Mouse (Mus musculus) heart, postnatal 14 days (tissue): Measurements from ENCODE around the gene Krtap3-3. TPM values are rescaled to one million over a fixed set of nuclear protein-coding genes. Genes with fewer than 3 reads are reported as not detected.
"Not testable (repeated sequence)": the region's sequence is repeated elsewhere in the genome, so short reads cannot be mapped to it uniquely, and the experiment has no call there.

Experiments used
- DNase-seq, 2 experiments: peaks; one replicate each; pipeline ENCODE4 v3.0.0; 2021 to 2022
- intact Hi-C: fragments of 180-260 bp; cut with DNase I; formaldehyde crosslinking; loops from one replicate; pipeline ENCODE4 v1.15.1; 2025
- long read RNA-seq, 2 experiments: library from polyadenylated mRNA; stranded (forward); transcript quantifications; one replicate each; pipeline ENCODE4 v2.0.0; 2021
- total RNA-seq, 2 experiments: library from RNA; stranded (reverse); gene quantifications; 2 replicates each; pipeline ENCODE4 v1.2.3; 2021

Krtap3-3 gene
- not detected for total RNA-seq
- long read RNA-seq, experiment 1, result 0 reads
- long read RNA-seq, experiment 2, result 0 reads

DNA sequence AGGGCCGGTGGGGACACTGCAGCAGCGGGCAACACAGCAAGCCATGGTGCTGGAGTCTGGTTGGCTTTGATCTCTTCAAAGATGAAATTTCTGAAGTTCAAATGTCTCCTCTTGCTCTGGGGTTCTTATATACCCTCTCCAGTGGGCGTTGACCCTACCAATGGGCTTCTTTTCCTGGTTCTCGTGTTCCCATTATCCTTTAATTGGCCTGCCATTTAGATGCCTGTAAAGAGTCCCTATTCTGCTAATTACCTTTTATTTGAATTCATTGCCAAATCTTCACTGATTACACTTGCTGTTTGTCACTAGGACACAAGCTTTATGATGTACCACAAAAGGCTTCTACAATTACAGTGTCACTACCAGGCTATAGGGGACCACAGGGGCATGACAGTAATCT is at the start of gene Krtap3-3:
Gene Krtap3-3 (minus strand): TSS at position 101 of the 400 bp plus-strand sequence.
- DNase-seq, result no peak
- intact Hi-C loops, result no loop called here

DNA sequence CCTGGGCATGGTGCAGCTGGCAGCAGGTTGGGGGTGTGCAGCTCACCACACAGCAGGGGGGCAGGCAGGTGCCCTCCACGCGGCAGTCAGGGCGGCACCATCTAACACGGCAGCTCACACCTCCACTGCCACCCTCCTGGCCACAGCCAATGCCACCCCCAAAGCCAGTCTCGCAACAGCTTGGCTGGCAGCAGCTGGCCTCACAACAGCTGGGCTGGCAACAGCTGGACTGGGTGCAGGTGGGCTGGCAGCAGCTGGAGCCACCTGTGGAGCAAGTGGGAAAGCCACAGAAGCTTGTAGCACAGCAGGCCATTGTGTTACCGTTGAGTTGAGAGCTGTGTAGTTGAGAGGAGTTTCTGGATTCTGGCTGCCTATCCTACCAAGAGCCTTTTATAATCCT is 47.1 kb upstream of the Krtap3-3 start, which contains the start of gene Krtap9-3:
Gene Krtap9-3 (minus strand): TSS at position 364 of the 400 bp plus-strand sequence.
- intact Hi-C loops, DNase-seq: not testable (repeated sequence)

DNA sequence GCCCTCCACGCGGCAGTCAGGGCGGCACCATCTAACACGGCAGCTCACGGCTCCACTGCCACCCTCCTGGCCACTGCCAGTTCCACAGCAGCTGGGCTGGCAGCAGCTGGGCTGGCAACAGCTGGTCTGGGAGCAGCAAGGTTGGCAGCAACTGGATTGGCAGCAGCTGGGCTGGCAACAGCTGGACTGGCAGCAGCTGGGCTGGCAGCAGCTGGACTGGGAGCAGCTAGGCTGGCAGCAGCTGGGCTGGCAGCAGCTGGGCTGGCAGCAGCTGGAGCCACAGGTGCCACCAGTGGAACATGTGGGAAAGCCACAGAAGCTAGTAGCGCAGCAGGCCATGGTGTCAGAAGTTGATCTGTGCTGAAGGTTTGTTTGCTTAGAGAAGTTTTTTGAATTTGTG is 40.3 kb upstream of the Krtap3-3 start, which contains the start of gene Krtap1-3:
Gene Krtap1-3 (minus strand): TSS at position 359 of the 400 bp plus-strand sequence.
- DNase-seq, result no peak
- intact Hi-C loops, result no loop called here

DNA sequence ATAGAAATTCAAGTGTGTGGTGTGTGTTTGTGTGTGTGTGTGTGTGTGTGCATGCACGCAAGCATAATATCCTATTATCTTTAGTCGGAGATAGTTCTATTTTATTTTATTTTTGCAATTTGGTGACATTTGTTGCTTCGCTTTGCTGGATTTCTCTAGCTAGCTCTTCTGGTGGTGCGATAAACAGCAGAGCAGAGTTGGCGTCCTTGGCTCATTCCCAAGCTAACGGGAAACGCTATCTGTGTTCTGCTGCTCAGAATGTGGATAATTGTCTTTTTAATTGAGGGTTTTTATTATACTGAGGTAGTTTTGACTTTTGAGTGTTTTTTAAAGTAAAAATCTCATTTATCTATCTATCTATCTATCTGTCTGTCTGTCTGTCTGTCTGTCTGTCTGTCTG is 34.4 kb upstream of the Krtap3-3 start:
- intact Hi-C loops, result no loop called here
- DNase-seq, result no peak

DNA sequence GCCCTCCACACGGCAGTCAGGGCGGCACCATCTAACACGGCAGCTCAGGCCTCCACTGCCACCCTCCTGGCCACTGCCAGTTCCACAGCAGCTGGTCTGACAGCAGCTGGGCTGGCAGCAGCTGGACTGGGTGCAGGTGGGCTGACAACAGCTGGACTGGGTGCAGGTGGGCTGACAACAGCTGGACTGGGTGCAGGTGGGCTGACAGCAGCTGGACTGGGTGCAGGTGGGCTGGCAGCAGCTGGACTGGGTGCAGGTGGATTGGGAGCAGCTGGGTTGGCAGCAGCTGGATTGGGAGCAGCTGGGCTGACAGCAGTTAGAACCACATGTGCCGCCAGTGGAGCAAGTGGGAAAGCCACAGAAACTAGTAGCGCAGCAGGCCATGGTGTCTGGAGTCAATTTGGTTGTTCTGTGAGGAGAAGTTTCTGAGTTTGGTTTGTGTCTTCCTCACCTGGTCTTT is 32.6 kb upstream of the Krtap3-3 start, which contains the start of gene Krtap1-4:
Gene Krtap1-4 (minus strand): TSS at position 410 of the 460 bp plus-strand sequence.
- no peak for DNase-seq
- intact Hi-C loops, result no loop called here

DNA sequence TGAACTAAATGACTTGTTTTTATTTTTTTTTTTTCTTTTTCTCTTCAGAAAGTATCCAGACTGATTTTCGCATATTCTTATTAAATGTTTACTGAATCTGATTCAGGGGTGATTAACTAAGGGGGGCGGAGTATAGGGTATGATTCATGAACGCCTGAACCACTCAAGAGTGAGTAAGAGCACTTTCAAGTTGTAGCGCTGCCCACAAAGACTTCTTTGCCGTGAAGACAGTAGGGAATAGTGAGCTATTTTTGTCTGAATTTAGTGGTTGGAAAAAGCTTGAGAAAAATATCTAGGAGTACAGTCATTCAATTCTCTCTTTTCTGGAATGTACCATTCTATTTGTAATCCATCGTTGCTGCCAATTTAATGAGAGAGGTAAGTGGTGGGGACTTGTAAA is 30.9 kb upstream of the Krtap3-3 start:
- no peak for DNase-seq
- intact Hi-C loops, result no loop called here

DNA sequence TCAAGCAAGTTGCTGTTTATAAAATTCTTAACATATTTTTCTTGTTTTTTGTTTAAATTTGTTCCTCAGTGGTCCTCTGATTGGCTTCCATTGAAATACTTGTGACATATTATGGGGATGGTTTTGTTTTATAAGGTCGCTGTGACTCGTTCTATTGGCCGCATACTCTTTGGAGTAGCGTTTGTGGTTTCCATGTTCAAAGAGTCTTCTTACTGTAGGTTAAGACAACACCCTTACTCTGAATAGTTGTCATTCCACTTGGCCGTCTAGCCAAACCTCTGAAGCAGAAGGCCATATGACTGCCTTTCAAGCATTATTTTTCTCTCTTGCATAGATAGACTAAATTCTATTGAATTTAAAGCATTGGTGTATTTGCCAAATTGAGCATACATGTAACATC is 30.4 kb upstream of the Krtap3-3 start:
- DNase-seq, result no peak
- intact Hi-C loops, result no loop called here

DNA sequence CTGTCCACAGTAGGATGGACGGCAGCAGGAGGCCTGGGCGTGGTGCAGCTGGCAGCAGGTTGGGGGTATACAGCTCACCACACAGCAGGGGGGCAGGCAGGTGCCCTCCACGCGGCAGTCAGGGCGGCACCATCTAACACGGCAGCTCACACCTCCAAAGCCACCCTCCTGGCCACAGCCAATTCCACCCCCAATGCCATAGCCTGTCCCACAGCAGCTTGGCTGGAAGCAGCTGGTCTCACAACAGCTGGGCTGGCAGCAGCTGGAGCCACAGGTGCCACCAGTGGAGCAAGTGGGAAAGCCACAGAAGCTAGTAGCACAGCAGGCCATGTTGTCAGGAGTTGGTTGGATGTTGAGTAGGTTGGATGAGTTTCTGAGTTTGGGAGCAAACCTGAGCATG is 30.0 kb upstream of the Krtap3-3 start, which contains the start of gene Krtap1-5:
Gene Krtap1-5 (minus strand): TSS at position 381 of the 400 bp plus-strand sequence.
- DNase-seq, result no peak
- intact Hi-C loops, result no loop called here

DNA sequence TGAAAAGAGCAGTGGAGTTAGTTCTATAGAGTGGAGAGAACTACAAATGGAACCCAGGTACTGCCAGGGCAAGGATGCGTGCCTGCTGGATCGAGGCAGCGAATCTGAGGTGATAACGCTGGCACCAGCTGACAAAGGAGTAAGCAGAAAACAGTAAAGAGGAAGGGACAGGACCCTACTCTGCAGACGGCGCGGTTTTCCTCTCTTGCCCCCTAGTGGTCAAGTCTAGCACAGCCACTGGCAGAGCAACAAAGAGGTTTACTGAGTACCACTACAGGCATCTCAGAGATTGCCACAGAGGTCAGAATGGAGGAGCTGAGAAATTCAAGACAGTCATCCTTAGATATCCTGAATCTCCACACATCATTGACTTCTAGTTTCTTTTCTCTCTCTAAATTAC is 23.4 kb upstream of the Krtap3-3 start:
- intact Hi-C loops, result loop anchor here (2.0 to 5.0 kb wide), 2 partner anchors 112 to 195 kb away; no protein-coding TSS in a partner anchor
- peak; percentile 58 to 78 for DNase-seq

DNA sequence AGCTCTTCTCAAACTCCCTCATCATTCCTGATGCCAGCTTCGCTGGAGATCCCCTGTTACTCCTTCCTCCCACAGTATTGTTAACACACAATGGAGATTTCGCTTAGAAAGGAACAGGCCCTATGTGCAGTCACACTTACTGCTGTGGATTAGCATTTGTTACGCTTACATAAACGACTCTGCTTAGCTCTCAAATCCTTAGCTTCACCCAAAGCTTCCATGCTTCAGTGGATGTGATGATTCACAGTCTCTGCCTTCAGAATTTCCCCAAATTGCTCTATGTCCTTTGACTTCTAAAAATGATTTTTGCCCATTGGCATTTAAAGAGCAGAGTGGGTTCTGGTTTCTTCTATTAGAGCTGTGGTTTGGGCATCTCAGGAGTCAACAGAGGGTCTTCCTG is 22.5 kb upstream of the Krtap3-3 start:
- intact Hi-C loops, result loop anchor here (5.0 kb wide), 1 partner anchor 111 kb away; no protein-coding TSS in a partner anchor
- no peak for DNase-seq

DNA sequence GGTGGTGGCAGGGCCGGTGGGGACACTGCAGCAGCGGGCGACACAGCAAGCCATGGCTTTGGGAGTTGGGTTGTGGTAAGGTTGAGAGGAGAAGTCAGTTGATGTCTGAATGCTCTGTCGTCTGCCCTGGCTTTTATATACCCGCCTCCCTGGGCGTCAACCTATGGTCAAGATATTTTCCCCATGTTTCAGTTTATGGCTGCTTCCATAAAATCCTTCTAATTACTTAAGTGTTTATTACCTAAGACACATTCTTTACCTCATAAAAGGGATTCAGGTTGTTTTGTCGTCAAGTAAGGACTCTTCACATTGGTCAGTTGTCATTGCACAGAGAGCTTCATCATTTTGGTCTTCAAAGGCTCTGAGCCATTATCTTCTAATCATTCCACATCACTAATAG is 15.9 kb upstream of the Krtap3-3 start, which contains the start of gene Krtap3-1:
Gene Krtap3-1 (minus strand): TSS at position 101 of the 400 bp plus-strand sequence.
- intact Hi-C loops, result no loop called here
- no peak for DNase-seq

DNA sequence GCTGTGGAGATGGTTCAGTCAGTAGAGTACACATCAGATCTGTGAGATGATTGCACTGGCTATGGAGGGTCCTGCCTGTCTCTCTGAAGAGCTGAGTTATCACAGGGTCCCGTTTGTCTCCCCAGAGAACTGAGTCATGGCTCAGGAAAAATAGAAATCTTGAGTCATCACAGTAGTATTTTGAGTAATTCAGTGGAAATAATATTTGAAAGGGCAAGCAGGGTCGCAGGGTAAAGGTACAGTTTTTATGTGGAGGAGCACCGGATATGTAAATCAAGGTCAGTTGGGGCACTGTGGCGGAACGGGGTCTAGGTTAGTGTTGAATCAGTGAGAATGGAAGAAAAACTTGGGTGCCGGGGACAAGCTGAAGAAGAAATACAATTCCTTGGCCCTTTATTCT is 11.9 kb upstream of the Krtap3-3 start:
- intact Hi-C loops, result no loop called here
- DNase-seq, result no peak

DNA sequence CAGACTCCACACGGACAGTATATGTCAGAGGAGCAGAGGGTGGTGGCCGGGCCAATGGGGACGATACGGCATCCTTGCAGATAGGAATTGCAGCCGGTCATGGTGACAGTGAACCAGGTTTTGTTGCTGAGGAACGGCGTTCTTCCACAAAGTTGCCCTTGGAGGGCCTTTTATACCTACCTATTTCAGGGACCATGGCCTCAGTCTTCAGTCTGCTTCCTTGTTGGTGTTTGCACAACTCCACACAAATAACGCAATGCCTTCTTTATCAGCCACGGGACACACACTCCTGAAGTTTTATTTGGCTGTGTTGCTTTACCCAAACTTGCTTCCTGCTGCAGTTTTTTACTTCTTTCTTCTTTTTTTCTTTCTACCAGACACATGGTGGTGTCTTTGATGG is 8.7 kb upstream of the Krtap3-3 start, which contains the start of gene Gm11939:
Gene Gm11939 (minus strand): TSS at position 101 of the 400 bp plus-strand sequence.
- intact Hi-C loops, result no loop called here
- DNase-seq, result no peak

DNA sequence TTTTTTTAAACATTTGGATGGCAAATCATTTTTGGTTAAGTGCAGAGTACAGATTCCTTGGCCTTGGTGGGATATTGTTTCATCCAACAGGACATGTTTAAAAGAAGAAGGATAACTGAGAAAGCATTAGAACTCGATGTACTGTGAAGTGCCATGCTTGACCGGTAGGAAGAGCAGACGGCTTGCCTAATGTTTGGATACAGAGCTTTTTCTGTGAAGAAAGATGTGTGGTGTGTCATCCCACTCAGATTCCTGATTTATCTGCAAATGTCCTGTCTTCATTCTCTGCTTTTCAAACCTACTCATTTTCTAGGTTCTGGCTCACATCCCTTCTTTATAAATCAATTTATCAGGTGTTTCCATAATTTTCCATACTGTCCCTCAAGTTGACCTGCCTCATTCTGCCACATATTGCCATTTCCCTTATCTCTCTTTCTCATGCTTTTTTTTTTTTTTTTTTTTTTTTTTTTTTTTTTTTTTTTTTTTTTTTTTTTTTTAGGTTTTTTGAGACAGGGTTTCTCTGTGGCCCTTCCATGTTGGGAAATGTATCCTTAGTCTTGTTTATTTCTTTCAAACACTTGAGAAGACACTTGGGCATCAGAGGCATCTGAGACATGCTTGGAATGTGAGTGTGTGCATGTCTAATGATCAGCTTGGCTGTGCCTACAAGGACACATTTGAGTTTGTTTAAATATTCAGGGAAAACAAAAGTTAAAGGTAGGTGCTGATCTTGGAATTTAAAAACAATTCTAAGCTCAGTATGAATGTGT is 7.5 kb upstream of the Krtap3-3 start:
- DNase-seq, result no peak
- intact Hi-C loops, result no loop called here

DNA sequence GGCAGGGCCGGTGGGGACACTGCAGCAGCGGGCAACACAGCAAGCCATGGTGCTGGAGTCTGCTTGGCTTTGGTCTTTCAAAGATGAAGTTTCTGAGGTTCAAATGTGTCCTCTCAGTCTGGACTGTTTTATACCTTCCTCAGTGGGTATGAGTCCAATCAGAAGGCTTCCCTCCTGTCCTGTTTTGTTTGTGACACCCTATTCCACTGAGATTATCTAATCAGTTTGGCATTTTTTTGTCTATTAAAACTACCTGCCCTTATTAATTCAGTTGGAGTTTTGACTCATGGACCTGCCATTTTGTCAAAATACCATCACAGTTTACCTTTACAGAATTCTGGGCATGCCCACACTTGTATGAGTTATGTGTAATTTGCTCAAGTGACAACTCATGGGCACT is 6.1 kb upstream of the Krtap3-3 start, which contains the start of gene Krtap3-2:
Gene Krtap3-2 (minus strand): TSS at position 101 of the 400 bp plus-strand sequence.
- no peak for DNase-seq
- intact Hi-C loops, result no loop called here

DNA sequence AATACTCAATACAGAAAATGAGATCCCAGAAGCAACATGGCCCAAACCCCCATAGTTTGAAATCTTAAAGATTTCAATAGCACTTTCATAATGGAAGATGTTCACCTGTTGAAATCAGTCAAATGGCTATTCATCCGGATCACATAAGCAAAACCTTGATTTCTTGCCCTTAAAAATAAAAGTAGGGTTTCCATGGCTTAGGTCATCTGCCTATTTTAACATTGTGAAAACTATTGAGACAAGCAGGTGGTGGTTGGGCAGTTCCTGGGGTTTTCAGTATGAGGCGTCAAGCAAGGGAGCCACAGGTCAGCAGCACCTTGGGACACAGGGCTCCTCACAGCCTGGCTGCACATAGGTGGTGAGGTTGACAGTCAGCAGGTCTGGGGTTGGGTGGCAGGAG is 5.5 kb upstream of the Krtap3-3 start:
- DNase-seq, result no peak
- intact Hi-C loops, result no loop called here

DNA sequence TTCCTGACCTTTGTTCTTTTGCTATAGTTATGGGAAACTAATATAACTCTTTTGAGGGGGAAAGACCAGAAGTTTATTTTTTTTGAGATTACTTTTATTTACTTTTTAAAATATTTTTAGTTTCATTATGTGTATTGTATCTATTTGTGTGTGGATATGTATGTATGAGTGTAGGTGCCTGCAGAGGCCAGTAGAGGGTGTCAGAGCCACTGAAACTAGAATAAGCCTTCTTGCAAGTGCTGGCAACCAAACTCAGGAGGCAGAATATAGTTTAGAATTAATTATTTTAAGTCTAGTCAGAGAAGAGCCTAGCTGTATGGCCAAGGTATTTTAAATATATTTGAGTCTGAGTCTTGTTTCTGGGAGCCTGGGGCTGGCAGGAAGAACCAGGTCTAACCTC is 2.8 kb downstream of the Krtap3-3 start:
- no peak for DNase-seq
- intact Hi-C loops, result no loop called here

DNA sequence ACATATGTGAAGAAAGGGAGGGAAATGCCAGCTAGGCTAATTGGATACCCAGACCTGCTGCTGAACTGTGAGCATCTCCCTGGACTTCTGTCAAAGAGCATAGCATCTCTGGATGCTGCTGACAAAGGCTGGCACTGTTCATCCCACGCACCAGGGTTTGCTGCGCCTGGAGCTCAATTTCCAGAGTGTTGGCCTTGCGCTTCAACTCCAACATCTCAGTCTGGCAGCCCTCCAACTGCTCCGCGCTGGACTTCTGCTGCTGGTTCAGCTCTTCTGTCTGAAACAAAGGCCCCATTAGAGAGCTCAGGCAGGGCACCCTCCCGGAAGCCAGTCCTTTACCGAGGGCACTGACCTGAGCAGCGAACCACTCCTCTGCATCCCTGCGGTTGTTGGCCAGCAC is 10.9 kb downstream of the Krtap3-3 start:
- intact Hi-C loops, result no loop called here
- DNase-seq, result peak; percentile 6 to 16

DNA sequence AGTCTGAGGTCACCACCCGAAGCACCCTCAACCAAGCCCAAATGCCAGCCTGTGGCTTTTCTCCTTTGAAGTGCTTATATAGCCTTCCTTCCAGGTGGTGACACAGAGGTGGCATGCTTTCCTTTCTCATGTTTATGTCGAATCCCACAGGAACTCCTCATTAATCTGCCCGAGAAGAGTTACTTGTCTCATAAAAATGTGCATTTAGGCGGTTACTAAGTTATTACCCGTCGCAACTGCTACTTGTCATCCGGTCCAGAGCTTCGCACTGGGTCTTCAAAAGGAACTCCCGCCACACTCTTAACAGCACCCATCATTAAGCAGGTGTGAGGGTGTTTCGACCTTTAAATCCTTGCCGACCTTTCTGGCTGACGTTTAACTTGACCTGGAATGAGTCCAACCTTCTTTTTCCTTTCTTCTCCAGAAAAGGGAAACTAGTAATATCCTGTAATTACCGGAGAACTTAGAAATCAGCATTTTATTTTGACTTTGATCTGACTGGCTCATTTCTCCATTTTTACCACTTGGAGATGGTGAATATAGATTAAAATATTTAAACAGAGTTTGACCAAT is 29.3 kb downstream of the Krtap3-3 start, which contains the start of gene Krt39:
Gene Krt39 (minus strand): TSS at position 51 of the 573 bp plus-strand sequence.
- no peak for DNase-seq
- intact Hi-C loops, result no loop called here

DNA sequence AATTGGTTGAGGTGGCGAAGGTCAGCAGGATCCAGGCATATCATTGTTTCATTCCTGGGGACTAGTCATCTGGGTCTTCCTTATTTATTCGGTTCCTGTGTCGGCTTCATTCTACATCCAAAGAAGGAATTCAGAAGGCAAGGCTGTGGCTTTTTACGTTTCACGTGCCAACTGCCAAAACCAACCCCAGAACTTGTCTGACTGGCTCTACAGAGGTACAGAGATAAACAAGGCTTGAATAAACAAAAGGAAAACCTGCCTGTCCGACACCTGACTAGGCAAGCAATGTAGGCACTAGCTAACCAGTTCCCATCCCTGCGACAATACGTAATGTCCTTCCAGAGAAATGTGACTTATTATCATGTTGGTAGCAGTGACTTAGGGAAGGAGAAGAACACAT is 36.6 kb downstream of the Krtap3-3 start:
- no peak for DNase-seq
- intact Hi-C loops, result no loop called here
